Mouse (Mus musculus): ENCODE measurements around the gene Atp7a.
"Not testable (repeated sequence)": the region's sequence is repeated elsewhere in the genome, so short reads cannot be mapped to it uniquely, and the experiment has no call there.

The Atp7a gene

GRCm38 (mm10) chrX:106048191-106048590 lies 21.1 kb downstream of the Atp7a start:
- intact Hi-C loops (cut with DNase I) = no loop called here

GRCm38 (mm10) chrX:106077858-106078257 lies 50.8 kb downstream of the Atp7a start:
- intact Hi-C loops (cut with DNase I) = not testable (repeated sequence)

GRCm38 (mm10) chrX:106080811-106081443 lies 53.9 kb downstream of the Atp7a start:
- intact Hi-C loops (cut with DNase I) = no loop called here

GRCm38 (mm10) chrX:106082518-106082917 lies 55.4 kb downstream of the Atp7a start:
- intact Hi-C loops (cut with DNase I) = no loop called here

GRCm38 (mm10) chrX:106085132-106085531 lies 58.1 kb downstream of the Atp7a start:
- intact Hi-C loops (cut with DNase I) = no loop called here

GRCm38 (mm10) chrX:106085564-106085963 lies 58.5 kb downstream of the Atp7a start:
- intact Hi-C loops (cut with DNase I) = no loop called here

GRCm38 (mm10) chrX:106092939-106093338 lies 65.9 kb downstream of the Atp7a start:
- intact Hi-C loops (cut with DNase I) = no loop called here

- intact Hi-C loops (cut with DNase I) = loop anchor here (5.0 kb wide), 1 partner anchor 78 kb away; the partner anchor contains the start of gene Atp7a
Observed at GRCm38 (mm10) chrX:106105464-106105863, 78.4 kb downstream of the Atp7a start.

- intact Hi-C loops (cut with DNase I) = no loop called here
Observed at GRCm38 (mm10) chrX:106113881-106114280, 86.8 kb downstream of the Atp7a start.

- intact Hi-C loops (cut with DNase I) = no loop called here
Observed at GRCm38 (mm10) chrX:106114674-106115073, 87.6 kb downstream of the Atp7a start.

- intact Hi-C loops (cut with DNase I) = no loop called here
Observed at GRCm38 (mm10) chrX:106122823-106123222, 95.7 kb downstream of the Atp7a start.

- intact Hi-C loops (cut with DNase I) = no loop called here
Observed at GRCm38 (mm10) chrX:106128283-106128682, 101.2 kb downstream of the Atp7a start.

GRCm38 (mm10) chrX:106129877-106130276 lies 102.8 kb downstream of the Atp7a start:
- intact Hi-C loops (cut with DNase I) = no loop called here

GRCm38 (mm10) chrX:106134916-106135315 lies 107.8 kb downstream of the Atp7a start:
- intact Hi-C loops (cut with DNase I) = no loop called here

GRCm38 (mm10) chrX:106135484-106135883 lies 108.4 kb downstream of the Atp7a start:
- intact Hi-C loops (cut with DNase I) = no loop called here

- intact Hi-C loops (cut with DNase I) = no loop called here
Observed at GRCm38 (mm10) chrX:106135916-106136575, 109.0 kb downstream of the Atp7a start.

GRCm38 (mm10) chrX:106139309-106140070 lies 112.4 kb downstream of the Atp7a start:
- intact Hi-C loops (cut with DNase I) = no loop called here

- intact Hi-C loops (cut with DNase I) = no loop called here
Observed at GRCm38 (mm10) chrX:106142936-106143335, 115.9 kb downstream of the Atp7a start, which contains the start of gene Tlr13. Gene Tlr13 (plus strand): TSS chrX:106143204.

- intact Hi-C loops (cut with DNase I) = no loop called here
Observed at GRCm38 (mm10) chrX:106148185-106148584, 121.1 kb downstream of the Atp7a start.

- intact Hi-C loops (cut with DNase I) = no loop called here
Observed at GRCm38 (mm10) chrX:106149460-106149859, 122.4 kb downstream of the Atp7a start.

GRCm38 (mm10) chrX:106154180-106154586 lies 127.1 kb downstream of the Atp7a start:
- intact Hi-C loops (cut with DNase I) = no loop called here

- intact Hi-C loops (cut with DNase I) = no loop called here
Observed at GRCm38 (mm10) chrX:106155892-106156291, 128.8 kb downstream of the Atp7a start.

Measured in adrenal gland (tissue).